Mouse (Mus musculus): ENCODE results near the gene Atp6v0a1. TPM values are rescaled to one million over a fixed set of nuclear protein-coding genes. Genes with fewer than 3 reads are reported as not detected.
"Not testable (repeated sequence)": the region's sequence is repeated elsewhere in the genome, so short reads cannot be mapped to it uniquely, and the experiment has no call there.

The Atp6v0a1 gene
- polyA plus RNA-seq, 1 experiment from 2014 or later, result 28.0 TPM

DNA sequence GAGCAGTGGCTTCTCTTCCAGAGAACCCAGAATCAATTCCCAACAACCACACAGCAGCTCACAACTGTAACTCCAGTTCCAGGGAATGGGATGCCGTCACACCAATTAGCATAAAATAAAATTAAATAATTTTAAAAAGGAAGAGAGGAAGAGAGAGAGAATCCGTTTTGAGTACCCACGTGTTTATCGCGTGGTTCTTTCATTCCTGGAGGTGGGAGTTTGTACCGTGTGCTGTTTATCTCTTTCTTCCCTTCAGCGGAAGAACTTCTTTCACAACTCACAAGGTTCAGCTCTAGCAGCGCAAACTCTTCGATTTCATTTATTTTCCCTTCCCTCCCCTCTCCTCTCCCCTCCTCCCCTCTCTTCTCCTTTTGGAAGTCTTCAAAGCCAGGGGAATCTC, 15.0 kb upstream of the Atp6v0a1 start:
- Histone ChIP-seq H3K4me1 (ENCODE audit: control insufficient read depth, insufficient read depth, low read length) (no peaks in the 10 kb centered on the region), H3K4me2 (ENCODE audit: low read depth, low read length) (no peak overlapping the region), H3K27me3 (ENCODE audit: control insufficient read depth, insufficient read depth, low read length) (no peaks in the 10 kb centered on the region; the same call in 1 of the 2 replicates), H3K27ac (replicated peaks; ENCODE audit: low read depth, low read length) (no peak overlapping the region), H3K9ac (replicated peaks; ENCODE audit: low read length) (no peak overlapping the region), H3K36me3 (replicated peaks; ENCODE audit: control insufficient read depth, insufficient read depth, low read depth, low read length) (no peaks in the 10 kb centered on the region), H3K4me3 (ENCODE audit: low read depth, low read length) (no peak overlapping the region), H3K9me3 (replicated peaks; ENCODE audit: control insufficient read depth, low read length) (no peaks in the 10 kb centered on the region)
- DNase-seq (ENCODE audit: low spot score), result no peak
- ATAC-seq (replicated peaks; ENCODE audit: insufficient number of reproducible peaks, low FRiP score, low TSS enrichment, low read depth), result no peak
- WGBS, result 67% methylated on average over 9 of the region's 9 CpGs

DNA sequence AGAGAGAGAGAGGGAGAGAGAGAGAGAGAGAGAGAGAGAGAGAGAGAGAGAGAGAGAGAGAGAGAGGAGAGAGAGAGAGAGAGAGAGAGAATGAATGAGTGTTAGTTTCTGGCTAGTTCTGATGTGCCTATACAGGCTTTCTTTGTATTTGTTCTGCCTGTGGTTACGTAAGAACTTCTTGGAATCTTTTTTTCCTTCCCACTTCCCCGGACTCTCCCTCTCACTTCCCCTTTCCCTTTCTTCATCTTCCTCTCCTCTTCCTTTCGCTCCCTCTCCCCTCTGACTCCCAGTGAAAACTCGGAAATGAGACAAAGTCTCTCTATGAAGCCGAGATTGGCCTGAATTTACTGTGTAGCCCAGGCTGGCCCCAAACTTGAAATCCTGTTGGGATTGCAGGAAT, 14.6 kb upstream of the Atp6v0a1 start:
- Histone ChIP-seq H3K27ac (replicated peaks; ENCODE audit: low read depth, low read length) (no peak overlapping the region), H3K4me1 (ENCODE audit: control insufficient read depth, insufficient read depth, low read length) (no peaks in the 10 kb centered on the region), H3K4me3 (ENCODE audit: low read depth, low read length) (no peak overlapping the region), H3K9me3 (replicated peaks; ENCODE audit: control insufficient read depth, low read length) (no peaks in the 10 kb centered on the region), H3K36me3 (replicated peaks; ENCODE audit: control insufficient read depth, insufficient read depth, low read depth, low read length) (no peaks in the 10 kb centered on the region), H3K4me2 (ENCODE audit: low read depth, low read length) (no peak overlapping the region), H3K27me3 (ENCODE audit: control insufficient read depth, insufficient read depth, low read length) (no peaks in the 10 kb centered on the region; the same call in 1 of the 2 replicates), H3K9ac (replicated peaks; ENCODE audit: low read length) (no peak overlapping the region)
- ATAC-seq (replicated peaks; ENCODE audit: insufficient number of reproducible peaks, low FRiP score, low TSS enrichment, low read depth) (no peak), DNase-seq (ENCODE audit: low spot score) (no peak)
- 75% methylated on average over 5 of the region's 5 CpGs for WGBS

DNA sequence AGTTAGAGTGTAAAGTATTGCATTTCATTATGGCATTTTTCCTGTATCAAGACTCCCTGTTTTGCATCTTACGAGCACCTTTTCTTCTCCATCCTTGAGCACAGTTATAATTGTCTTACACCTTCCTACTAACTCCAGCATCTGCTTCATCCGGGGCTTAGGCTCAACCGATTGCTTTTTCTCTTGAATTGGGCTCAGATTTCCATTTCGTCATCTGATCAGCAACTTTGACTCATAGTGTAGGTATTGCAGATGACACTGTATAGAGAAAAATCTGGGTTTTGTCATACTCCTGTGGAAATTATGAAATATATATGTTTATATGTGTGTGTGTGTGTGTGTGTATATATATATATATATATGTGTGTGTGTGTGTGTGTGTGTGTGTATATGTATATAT, 12.8 kb upstream of the Atp6v0a1 start:
- Histone ChIP-seq H3K27me3 (ENCODE audit: control insufficient read depth, insufficient read depth, low read length) (no peaks in the 10 kb centered on the region; the same call in 1 of the 2 replicates), H3K4me3 (ENCODE audit: low read depth, low read length) (no peak overlapping the region), H3K4me2 (ENCODE audit: low read depth, low read length) (no peak overlapping the region), H3K36me3 (replicated peaks; ENCODE audit: control insufficient read depth, insufficient read depth, low read depth, low read length) (no peaks in the 10 kb centered on the region), H3K9ac (replicated peaks; ENCODE audit: low read length) (no peak overlapping the region), H3K9me3 (replicated peaks; ENCODE audit: control insufficient read depth, low read length) (no peaks in the 10 kb centered on the region), H3K27ac (replicated peaks; ENCODE audit: low read depth, low read length) (no peak overlapping the region), H3K4me1 (ENCODE audit: control insufficient read depth, insufficient read depth, low read length) (no peaks in the 10 kb centered on the region)
- no peak for DNase-seq (ENCODE audit: low spot score)
- ATAC-seq (replicated peaks; ENCODE audit: insufficient number of reproducible peaks, low FRiP score, low TSS enrichment, low read depth), result no peak
- WGBS, result 81% methylated on average over 4 of the region's 4 CpGs

DNA sequence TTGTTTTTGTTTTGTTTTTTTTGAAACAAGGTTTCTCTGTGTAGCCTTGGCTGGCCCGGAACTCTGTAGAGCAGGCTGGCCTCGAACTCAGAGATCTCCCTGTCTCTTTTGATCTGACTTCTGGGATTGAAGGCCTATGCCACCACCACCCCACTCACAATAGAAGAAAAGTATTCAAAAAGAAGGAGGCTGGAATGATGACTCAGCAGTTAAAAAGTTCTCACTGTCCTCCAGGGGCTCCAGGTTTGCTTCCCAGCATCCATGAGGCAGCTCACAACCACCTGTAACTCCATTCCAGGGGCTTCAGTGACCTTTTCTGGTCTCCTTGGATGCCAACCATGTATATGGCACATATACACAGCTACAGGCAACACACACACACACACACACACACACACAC, 10.4 kb upstream of the Atp6v0a1 start:
- Histone ChIP-seq H3K27ac (replicated peaks; ENCODE audit: low read depth, low read length) (no peak overlapping the region), H3K4me2 (ENCODE audit: low read depth, low read length) (no peak overlapping the region), H3K27me3 (ENCODE audit: control insufficient read depth, insufficient read depth, low read length) (no peaks in the 10 kb centered on the region; the same call in 1 of the 2 replicates), H3K4me1 (ENCODE audit: control insufficient read depth, insufficient read depth, low read length) (no peaks in the 10 kb centered on the region), H3K9me3 (replicated peaks; ENCODE audit: control insufficient read depth, low read length) (no peaks in the 10 kb centered on the region), H3K36me3 (replicated peaks; ENCODE audit: control insufficient read depth, insufficient read depth, low read depth, low read length) (no peaks in the 10 kb centered on the region), H3K9ac (replicated peaks; ENCODE audit: low read length) (no peak overlapping the region), H3K4me3 (ENCODE audit: low read depth, low read length) (no peak overlapping the region)
- ATAC-seq (replicated peaks; ENCODE audit: insufficient number of reproducible peaks, low FRiP score, low TSS enrichment, low read depth), result no peak
- no peak for DNase-seq (ENCODE audit: low spot score)
- 86% methylated on average over 2 of the region's 2 CpGs for WGBS

DNA sequence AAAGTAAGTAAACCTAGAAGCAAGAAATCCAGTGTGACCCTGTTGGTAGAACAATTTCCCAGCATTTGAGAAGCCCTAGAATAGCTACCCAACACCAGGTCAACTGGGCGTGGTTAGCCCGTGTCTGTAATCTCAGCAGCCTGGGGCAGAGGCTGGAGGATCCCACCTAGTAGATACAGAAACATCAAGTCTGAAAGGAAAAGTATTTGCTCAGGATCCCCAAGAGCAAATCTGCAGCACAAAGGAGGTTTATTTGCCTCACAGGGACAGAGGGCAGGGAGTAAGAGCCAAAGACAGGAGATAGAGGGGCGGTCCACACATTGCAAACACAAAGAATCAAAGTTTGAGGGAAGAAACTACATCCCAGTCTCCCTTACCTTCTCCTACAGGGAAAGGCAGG, 10.0 kb upstream of the Atp6v0a1 start:
- H3K4me3 ChIP-seq (ENCODE audit: low read depth, low read length), result no peak overlapping the region
- no peaks in the 10 kb centered on the region; the same call in 1 of the 2 replicates for H3K27me3 ChIP-seq (ENCODE audit: control insufficient read depth, insufficient read depth, low read length)
- H3K9ac ChIP-seq (replicated peaks; ENCODE audit: low read length), result no peak overlapping the region
- H3K36me3 ChIP-seq (replicated peaks; ENCODE audit: control insufficient read depth, insufficient read depth, low read depth, low read length), result no peaks in the 10 kb centered on the region
- no peaks in the 10 kb centered on the region for H3K4me1 ChIP-seq (ENCODE audit: control insufficient read depth, insufficient read depth, low read length)
- no peak for ATAC-seq (replicated peaks; ENCODE audit: insufficient number of reproducible peaks, low FRiP score, low TSS enrichment, low read depth)
- H3K27ac ChIP-seq (replicated peaks; ENCODE audit: low read depth, low read length), result no peak overlapping the region
- H3K9me3 ChIP-seq (replicated peaks; ENCODE audit: control insufficient read depth, low read length), result no peaks in the 10 kb centered on the region
- DNase-seq (ENCODE audit: low spot score), result no peak
- 61% methylated on average over 3 of the region's 3 CpGs for WGBS
- no peak overlapping the region for H3K4me2 ChIP-seq (ENCODE audit: low read depth, low read length)

DNA sequence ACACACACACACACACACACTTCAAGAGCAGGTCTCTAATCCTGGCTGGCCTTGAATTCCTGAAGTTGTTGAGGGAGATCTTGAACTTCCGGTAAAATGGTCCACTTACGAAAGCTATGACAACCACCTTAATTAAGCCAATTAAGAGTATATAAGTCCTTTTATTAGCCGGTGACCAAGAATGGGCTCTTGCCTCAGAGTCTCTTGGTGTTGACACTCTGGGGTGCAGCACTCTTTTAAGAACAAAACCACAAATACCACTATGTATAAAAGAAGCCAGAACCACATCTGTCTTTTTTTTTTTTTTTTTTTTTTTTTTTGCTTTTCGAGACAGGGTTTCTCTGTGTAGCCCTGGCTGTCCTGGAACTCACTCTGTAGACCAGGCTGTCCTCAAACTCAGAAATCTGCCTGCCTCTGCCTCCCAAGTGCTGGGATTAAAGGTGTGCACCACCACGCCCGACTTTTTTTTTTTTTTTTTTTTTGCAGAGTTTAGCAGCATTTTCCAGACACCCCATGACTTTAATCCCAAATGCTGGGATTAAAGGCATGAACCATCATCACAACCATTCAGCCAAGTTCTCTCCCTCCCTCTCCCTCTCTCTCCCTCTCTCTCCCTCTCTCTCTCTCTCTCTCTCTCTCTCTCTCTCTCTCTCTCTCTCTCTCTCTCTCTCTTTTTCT, 7.2 kb upstream of the Atp6v0a1 start:
- not testable (repeated sequence) for H3K9me3 ChIP-seq (replicated peaks; ENCODE audit: control insufficient read depth, low read length); H3K4me3 ChIP-seq (ENCODE audit: low read depth, low read length); H3K4me2 ChIP-seq (ENCODE audit: low read depth, low read length); H3K9ac ChIP-seq (replicated peaks; ENCODE audit: low read length); H3K36me3 ChIP-seq (replicated peaks; ENCODE audit: control insufficient read depth, insufficient read depth, low read depth, low read length); H3K4me1 ChIP-seq (ENCODE audit: control insufficient read depth, insufficient read depth, low read length); ATAC-seq (replicated peaks; ENCODE audit: insufficient number of reproducible peaks, low FRiP score, low TSS enrichment, low read depth); DNase-seq (ENCODE audit: low spot score); H3K27ac ChIP-seq (replicated peaks; ENCODE audit: low read depth, low read length); H3K27me3 ChIP-seq (ENCODE audit: control insufficient read depth, insufficient read depth, low read length)
- 80% methylated on average over 5 of the region's 6 CpGs for WGBS

DNA sequence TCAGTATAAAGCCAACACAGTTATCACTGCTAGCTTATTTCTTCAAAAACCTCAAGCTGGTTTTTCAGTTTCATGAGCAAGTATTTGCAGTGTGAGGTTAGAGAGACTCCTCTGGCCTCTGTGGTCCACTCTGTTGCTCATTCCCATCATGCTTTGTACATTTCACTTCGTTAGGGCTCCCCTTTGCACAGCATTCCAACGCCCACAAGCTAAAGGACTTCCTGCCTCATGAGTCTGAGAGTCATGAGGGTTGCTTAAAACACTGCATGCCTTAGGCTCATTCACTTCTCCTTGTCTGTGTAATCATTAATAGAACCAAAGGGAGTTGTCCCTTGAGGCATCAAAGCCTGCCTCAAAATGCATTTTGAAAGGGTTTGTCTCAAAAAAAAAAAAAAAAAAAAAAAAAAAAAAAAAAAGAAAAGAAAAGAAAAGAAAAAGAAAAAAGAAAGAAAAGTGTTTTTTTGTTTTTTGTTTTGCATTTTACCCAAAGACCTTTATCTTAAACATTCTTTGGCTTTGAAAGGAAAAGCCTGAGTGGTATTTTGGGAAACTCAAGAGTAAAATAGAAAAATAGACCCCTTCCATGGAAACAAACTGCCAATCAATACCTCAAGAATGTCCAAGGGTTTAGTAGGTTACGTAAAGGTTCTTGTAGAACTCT, 6.1 kb upstream of the Atp6v0a1 start:
- no peak overlapping the region for H3K27ac ChIP-seq (replicated peaks; ENCODE audit: low read depth, low read length)
- no peaks in the 10 kb centered on the region for H3K36me3 ChIP-seq (replicated peaks; ENCODE audit: control insufficient read depth, insufficient read depth, low read depth, low read length)
- H3K9me3 ChIP-seq (replicated peaks; ENCODE audit: control insufficient read depth, low read length), result no peaks in the 10 kb centered on the region
- no peak overlapping the region for H3K4me2 ChIP-seq (ENCODE audit: low read depth, low read length)
- no peak for ATAC-seq (replicated peaks; ENCODE audit: insufficient number of reproducible peaks, low FRiP score, low TSS enrichment, low read depth)
- no peak overlapping the region for H3K4me3 ChIP-seq (ENCODE audit: low read depth, low read length)
- 36% methylated on average over 3 of the region's 3 CpGs for WGBS
- no peaks in the 10 kb centered on the region for H3K27me3 ChIP-seq (ENCODE audit: control insufficient read depth, insufficient read depth, low read length)
- DNase-seq (ENCODE audit: low spot score), result no peak
- no peak overlapping the region for H3K9ac ChIP-seq (replicated peaks; ENCODE audit: low read length)
- H3K4me1 ChIP-seq (ENCODE audit: control insufficient read depth, insufficient read depth, low read length), result no peaks in the 10 kb centered on the region
